Comparison of ENCODE assay signal across 22 mouse cellular contexts in genomic region chr4:118157666-118158065, GRCm38 (mm10).
"Had no signal": no experiment of that assay in that cellular context is flagged by ENCODE, and none has a peak within 500 bp of the region (broad histone marks: within the 10 kb centered on the region; RNA-seq: fewer than 3 reads in every experiment).

No protein-coding gene starts in this region.

- H3K4me3 ChIP-seq: heart, embryonic 10.5 days; heart, embryonic 12.5 days; hindbrain, embryonic 10.5 days; hindbrain, embryonic 12.5 days; intestine, embryonic 15.5 days; left cerebral cortex, adult 2 months; limb, embryonic 10.5 days; limb, embryonic 12.5 days; liver, embryonic 12.5 days had no signal

- H3K27ac ChIP-seq: heart, embryonic 10.5 days; hindbrain, embryonic 10.5 days; hindbrain, embryonic 12.5 days; hindbrain, embryonic 14.5 days; intestine, embryonic 15.5 days; left cerebral cortex, adult 2 months; limb, embryonic 10.5 days; limb, embryonic 12.5 days; liver, embryonic 12.5 days; liver, embryonic 14.5 days had no signal

- DNase-seq: gastrocnemius, postnatal 10 days; heart, adult 18-20 months; heart, postnatal 10 days; heart, postnatal 4 days; kidney, adult 18-20 months; kidney, adult 8-10 months; kidney, postnatal 10 days; kidney, postnatal 25 days; kidney, postnatal 4 days; layer of hippocampus, adult 9-11 months; liver had no signal
